Mouse (Mus musculus) embryonic stem cell, embryonic (primary cell): ENCODE data around the gene Sin3b.

ENCODE experiments used
- CTCF ChIA-PET, 4 experiments: fragments of 300-600 bp in 2 of 4; fragments of 350-600 bp in 2 of 4; sonication (Branson Sonifier 250); formaldehyde crosslinking; loops; one replicate each; lab custom pipeline; 2022; ENCODE audit warnings: inconsistent platforms in 2 of 4; lab: Charles Lee
- POLR2A ChIA-PET, 4 experiments: fragments of 300-600 bp in 2 of 4; fragments of 350-600 bp in 2 of 4; sonication (Branson Sonifier 250); formaldehyde crosslinking; loops; one replicate each; lab custom pipeline; 2022; ENCODE audit warnings: antibody characterized with exemption in 4 of 4, inconsistent platforms in 1 of 4; lab: Charles Lee

Gene Sin3b

DNA sequence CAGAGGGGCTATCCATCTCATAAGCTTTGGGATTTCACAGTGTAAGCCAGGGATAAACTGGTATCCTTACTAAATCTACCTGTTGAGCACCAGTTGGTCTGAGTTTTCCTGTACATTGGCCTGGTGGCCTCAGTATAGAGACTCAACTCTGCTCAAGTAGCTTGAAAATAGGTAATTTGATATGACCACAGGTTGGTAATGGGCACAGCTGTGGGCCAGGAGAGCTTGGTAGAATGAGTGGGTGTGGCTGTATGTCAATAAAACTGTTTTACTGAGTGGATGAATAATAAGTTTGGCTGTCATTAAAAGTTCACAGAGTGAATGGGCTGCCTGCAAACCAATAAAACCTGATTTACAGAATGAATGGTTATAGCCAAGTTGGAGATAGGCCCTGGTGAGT, 13.8 kb downstream of the Sin3b start:
- CTCF ChIA-PET: interaction anchor here (0.6 to 1.5 kb wide), 4 partner anchors 53 to 77 kb away, joined by 3 to 6 read pairs (median 4); no protein-coding TSS in a partner anchor
- POLR2A ChIA-PET: interaction anchor here in 2 of 4 experiments (1.3 to 2.7 kb wide), 5 partner anchors 10 to 18 kb away, joined by 3 to 10 read pairs (median 8); no protein-coding TSS in a partner anchor

DNA sequence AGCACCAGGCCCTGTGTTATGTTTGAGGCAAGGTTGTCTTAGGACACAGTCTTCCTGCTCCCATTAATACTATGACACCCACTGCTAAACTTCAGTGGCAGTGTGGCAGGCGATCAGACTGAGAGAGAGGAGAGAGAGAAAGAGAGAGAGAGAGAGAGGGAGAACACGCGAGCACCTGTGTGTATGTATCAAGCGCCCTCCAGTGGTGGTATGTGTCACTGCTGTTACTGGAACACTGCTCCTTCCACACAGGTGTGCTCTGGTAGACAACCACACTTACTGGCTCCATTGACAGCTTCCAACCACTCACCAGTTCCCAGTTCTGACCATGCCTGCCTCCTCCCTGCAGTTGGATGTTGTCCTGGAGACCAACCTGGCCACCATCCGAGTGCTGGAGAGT, 23.0 kb downstream of the Sin3b start:
- CTCF ChIA-PET: interaction anchor here (0.5 to 4.3 kb wide), 20 partner anchors 11 to 727 kb away, joined by 3 to 23 read pairs (median 3); no protein-coding TSS in a partner anchor
- POLR2A ChIA-PET: interaction anchor here in 2 of 4 experiments (0.7 to 6.2 kb wide), 8 partner anchors 8 to 198 kb away, joined by 3 to 45 read pairs (median 4); partner anchors contain the start of gene Med26 (in 1 of the 2)

DNA sequence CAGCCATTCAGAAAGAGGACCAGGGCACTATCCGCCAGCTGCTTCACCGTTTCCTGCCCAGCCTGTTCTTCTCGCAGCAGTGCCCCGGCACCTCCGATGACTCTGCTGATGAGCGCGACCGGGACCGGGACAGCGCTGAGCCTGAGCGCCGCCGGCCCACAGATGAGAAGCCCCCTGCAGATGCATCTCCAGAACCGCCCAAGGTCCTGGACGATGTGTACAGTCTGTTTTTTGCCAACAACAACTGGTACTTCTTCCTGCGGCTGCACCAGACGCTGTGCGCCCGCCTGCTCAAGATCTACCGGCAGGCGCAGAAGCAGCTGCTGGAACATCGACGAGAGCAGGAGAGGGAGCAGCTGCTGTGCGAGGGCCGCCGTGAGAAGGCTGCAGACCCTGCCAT, 26.8 kb downstream of the Sin3b start:
- ChIA-PET CTCF (interaction anchor here (0.5 to 4.3 kb wide), 10 partner anchors 15 to 484 kb away, joined by 3 to 23 read pairs (median 4); no protein-coding TSS in a partner anchor), POLR2A (interaction anchor here (0.6 to 6.2 kb wide), 20 partner anchors 8 to 603 kb away, joined by 3 to 45 read pairs (median 4); partner anchors contain the start of genes Large1 (in 1 of the 4) and Sin3b (in 1 of the 4))

DNA sequence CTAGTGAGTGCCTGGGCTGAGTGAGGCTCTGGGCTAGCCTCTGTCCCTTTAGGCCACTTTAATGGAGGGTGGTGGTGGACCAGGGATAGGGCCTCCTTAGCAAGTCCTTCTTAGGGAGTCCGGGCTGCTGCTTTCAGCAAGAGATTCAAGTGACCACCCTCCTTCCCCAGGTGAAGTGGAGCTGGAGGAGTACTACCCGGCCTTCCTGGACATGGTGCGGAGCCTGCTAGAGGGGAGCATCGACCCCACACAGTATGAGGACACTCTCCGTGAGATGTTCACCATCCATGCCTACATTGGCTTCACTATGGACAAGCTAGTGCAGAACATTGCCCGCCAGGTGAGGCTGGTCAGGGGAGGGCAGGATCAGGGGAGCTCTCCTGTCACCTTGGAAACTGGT, 27.2 kb downstream of the Sin3b start:
- CTCF ChIA-PET: interaction anchor here (0.6 to 4.3 kb wide), 9 partner anchors 11 to 483 kb away, joined by 3 to 23 read pairs (median 6); no protein-coding TSS in a partner anchor
- POLR2A ChIA-PET: interaction anchor here (0.6 to 3.0 kb wide), 19 partner anchors 9 to 603 kb away, joined by 3 to 10 read pairs (median 5); partner anchors contain the start of genes Large1 (in 1 of the 4) and Sin3b (in 1 of the 4)

DNA sequence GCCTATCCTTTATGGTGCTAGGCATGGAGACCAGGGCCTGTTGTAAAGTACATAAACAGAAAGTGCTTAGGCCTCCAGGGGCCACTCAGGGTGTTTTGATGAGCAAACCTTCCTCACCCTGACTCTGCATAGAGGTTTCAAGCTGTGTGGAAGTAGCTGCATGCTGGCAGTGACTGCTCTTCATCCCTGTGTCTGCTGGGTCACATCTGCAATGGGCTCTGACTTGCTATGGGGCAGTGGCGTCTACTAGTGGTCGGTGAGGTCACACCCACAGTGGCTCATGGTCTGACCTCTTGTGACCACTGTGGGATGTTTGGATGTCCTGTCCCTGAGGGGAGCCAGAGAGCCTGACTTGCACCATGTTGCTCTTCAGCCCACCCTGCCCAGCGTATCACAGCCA, 28.0 kb downstream of the Sin3b start:
- POLR2A ChIA-PET: interaction anchor here in 3 of 4 experiments (0.6 to 3.0 kb wide), 8 partner anchors 9 to 417 kb away, joined by 3 to 10 read pairs (median 3); partner anchors contain the start of gene Sin3b (in 1 of the 3)
- CTCF ChIA-PET: interaction anchor here in 3 of 4 experiments (0.6 to 2.0 kb wide), 3 partner anchors 71 to 482 kb away, joined by 4 to 6 read pairs (median 6); no protein-coding TSS in a partner anchor

DNA sequence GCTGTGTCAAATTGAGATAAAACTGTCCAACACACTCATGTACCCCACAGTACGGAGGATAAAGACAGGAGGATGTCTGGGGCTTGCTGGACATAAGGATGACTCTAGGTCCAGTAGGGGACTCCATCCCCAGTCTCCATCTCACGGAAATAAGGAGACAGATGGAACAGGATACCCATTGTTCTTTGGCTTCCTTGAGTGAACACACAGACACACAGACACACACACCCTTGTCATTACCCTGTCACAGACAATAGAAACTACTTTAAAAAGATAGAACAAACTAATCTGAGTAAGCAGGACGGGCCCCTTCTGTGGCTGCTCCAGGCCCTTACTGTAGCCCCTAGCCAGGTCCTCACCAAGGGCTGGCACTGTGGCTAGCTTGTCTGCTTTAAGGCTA, 29.2 kb downstream of the Sin3b start:
- POLR2A ChIA-PET: interaction anchor here in 2 of 4 experiments (0.6 to 1.3 kb wide), 3 partner anchors 83 to 209 kb away, joined by 3 to 5 read pairs (median 3); no protein-coding TSS in a partner anchor
- CTCF ChIA-PET: interaction anchor here in 3 of 4 experiments (0.6 to 1.9 kb wide), 4 partner anchors 18 to 73 kb away, joined by 3 to 4 read pairs (median 4); no protein-coding TSS in a partner anchor

DNA sequence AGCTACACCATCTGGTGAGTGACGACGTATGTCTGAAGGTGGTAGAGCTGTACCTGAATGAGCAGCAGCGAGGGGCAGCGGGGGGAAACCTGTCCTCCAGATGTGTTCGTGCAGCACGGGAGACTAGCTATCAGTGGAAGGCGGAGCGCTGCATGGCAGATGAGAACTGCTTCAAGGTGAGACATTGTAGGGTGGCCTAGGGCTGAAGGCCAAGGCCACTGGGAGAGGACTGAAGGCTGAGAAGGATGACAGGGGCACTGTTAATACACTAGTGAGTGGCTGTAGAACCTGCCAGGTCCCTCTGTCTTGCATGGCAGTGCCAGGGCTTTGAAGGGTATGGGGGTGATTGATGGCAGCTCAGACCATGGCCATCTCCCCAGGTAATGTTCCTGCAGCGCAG, 30.1 kb downstream of the Sin3b start:
- CTCF ChIA-PET: interaction anchor here in 1 of 4 experiments (1.0 kb wide), 1 partner anchor 19 kb away, joined by 3 read pairs; no protein-coding TSS in a partner anchor
- POLR2A ChIA-PET: interaction anchor here in 2 of 4 experiments (0.6 to 1.5 kb wide), 2 partner anchors 74 to 76 kb away, joined by 4 read pairs; no protein-coding TSS in a partner anchor

DNA sequence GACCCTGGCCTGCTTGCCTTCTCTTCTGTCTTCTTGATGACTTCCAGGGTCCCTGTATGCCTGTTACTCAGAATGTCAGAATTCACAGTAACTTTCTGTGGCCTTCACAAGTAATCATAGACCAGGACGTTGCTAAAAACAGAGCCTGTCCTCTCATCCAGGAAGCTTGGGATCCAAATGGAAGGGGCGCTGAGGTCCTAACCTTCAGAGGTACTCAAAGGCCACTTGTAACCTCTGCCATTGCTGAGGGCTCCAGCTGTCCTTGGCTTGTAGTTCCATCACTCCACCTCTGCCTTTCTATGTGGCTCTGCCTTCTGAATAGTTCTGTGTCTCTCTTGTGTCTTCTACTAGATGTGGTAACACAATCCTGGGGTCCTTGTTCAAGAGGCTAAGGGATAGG, 30.7 kb downstream of the Sin3b start:
- ChIA-PET CTCF (interaction anchor here in 1 of 4 experiments (0.6 kb wide), 1 partner anchor 10 kb away, joined by 4 read pairs; no protein-coding TSS in a partner anchor), POLR2A (interaction anchor here in 3 of 4 experiments (0.6 to 1.5 kb wide), 8 partner anchors 13 to 328 kb away, joined by 3 to 8 read pairs (median 3); no protein-coding TSS in a partner anchor)

DNA sequence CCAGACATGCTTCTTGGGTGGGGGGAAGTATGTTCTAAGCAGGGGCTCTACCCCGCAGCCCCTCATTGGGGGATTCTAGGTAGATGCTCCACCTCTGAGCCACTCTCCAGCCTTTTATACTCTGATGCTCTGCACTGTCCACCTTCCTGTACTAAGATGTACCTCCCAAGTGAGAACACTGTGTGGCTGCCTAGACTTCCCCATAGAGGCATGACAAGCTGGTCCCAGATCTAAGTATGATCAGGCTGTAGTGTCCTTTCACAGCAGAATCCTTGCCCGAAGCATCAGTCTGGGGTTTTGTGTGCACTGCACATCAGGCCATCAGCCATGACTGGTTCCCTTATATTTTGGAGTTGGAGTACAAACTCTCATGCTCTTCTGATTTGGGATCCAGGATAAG, 32.9 kb downstream of the Sin3b start:
- CTCF ChIA-PET: interaction anchor here in 2 of 4 experiments (0.5 to 1.2 kb wide), 3 partner anchors 10 to 630 kb away, joined by 3 to 5 read pairs (median 4); no protein-coding TSS in a partner anchor
- POLR2A ChIA-PET: interaction anchor here in 3 of 4 experiments (0.7 to 1.9 kb wide), 6 partner anchors 8 to 980 kb away, joined by 3 to 7 read pairs (median 4); no protein-coding TSS in a partner anchor

DNA sequence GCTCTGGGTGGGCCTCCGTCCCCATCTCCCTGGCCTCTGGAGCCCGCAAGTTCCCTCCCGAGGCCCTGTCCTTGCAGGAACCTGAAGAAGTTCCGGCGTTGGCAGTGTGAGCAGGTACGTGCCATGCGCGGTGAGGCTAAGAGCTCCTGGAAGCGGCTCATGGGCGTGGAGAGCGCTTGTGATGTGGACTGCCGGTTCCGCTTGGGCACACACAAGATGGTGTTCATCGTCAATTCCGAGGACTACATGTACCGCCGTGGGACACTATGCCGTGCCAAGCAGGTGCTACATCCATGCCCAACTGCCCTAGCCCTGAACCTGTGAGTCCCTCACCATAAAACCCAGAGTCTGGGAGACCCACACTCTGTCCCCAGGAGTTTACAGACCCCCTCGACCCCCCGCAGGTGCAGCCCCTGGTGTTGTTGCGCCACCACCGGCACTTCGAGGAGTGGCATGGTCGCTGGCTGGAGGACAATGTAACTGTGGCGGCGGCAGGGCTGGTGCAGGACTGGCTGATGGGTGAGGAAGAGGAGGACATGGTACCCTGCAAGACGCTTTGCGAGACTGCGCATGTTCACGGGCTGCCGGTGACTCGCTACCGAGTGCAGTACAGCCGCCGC, 33.8 kb downstream of the Sin3b start:
- ChIA-PET CTCF (interaction anchor here in 1 of 4 experiments (1.0 to 1.3 kb wide), 3 partner anchors 10 to 112 kb away, joined by 3 to 4 read pairs (median 3); no protein-coding TSS in a partner anchor), POLR2A (interaction anchor here in 3 of 4 experiments (0.5 to 1.9 kb wide), 8 partner anchors 9 to 102 kb away, joined by 3 to 7 read pairs (median 3); no protein-coding TSS in a partner anchor)

DNA sequence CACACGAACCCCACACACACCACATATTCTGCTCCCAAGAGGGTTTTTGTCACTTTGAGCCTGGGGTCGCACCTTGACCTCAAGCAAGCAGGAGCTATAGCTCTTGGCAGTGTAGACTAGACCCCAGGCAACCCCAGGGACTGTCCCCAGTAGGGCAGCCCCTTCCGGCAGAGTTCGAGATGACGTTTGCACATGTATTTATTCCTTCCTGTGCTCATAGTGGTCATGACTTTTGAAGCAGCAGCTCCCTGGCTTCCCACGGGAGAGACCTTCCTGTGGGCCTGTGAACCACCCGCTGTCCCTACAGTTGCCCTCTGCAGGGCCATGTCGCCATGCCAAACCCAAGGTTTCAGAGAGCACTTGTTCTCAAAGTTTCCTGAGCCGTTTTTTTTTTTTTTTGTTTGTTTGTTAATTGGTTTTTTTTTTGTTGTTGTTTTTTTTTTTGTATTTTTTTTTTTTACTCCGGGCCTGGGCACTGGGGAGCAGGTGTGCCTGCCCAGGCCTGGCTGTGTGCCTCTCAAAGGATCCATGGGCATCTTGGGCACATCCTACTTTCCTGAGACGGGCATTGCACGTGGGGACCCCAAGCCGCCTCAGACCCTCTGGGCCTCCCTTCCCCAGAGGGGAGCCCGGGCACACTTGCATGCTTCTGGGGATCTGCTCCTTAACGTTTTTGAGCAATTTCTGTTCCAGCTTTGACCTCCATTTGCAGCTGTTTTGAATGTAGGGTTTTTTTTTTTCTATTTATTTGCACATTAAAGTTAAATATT, 34.5 kb downstream of the Sin3b start:
- ChIA-PET CTCF (interaction anchor here in 1 of 4 experiments (1.0 to 2.0 kb wide), 4 partner anchors 11 to 113 kb away, joined by 3 to 4 read pairs (median 3); no protein-coding TSS in a partner anchor), POLR2A (interaction anchor here in 3 of 4 experiments (0.5 to 1.9 kb wide), 12 partner anchors 9 to 755 kb away, joined by 3 to 7 read pairs (median 3); no protein-coding TSS in a partner anchor)

DNA sequence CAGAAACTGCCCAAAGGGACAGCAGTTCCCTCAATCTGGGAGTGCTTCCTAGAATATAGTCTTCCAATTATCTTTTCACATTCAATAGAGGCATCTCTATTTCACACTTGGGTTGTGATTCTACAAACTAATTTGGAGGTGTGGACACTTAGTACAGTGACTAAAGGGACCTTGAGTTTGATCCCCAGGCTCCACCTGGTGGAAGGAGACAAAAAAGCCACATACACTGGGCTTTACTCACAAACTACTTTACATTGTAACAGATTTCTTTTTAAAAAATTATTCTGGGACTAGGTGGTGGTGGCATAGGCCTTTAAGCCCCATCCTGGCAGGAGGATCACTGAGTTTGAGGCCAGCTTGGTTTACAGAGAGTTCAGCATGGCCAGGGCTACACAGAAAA, 35.2 kb downstream of the Sin3b start:
- CTCF ChIA-PET: interaction anchor here (0.6 to 2.0 kb wide), 8 partner anchors 12 to 400 kb away, joined by 3 to 13 read pairs (median 4); no protein-coding TSS in a partner anchor

DNA sequence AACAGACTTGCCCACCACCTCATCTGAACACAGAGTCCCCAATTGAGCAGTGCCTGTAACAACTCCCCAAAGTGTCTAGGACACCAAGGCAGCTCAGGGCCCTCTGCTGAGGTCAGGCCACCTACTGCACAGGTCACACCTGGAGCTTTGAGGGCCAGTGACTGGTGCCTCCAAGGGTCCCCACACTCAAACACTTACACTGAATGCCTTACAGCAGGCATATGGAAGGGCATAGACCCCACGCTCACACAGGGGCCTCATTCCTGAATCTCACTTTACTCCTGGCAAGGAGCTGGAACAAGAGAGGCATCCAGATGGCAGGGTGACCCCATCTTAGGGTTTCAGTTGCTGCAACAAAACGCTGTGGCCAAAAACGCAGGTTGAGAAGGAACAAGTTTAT, 37.1 kb downstream of the Sin3b start:
- CTCF ChIA-PET: interaction anchor here in 1 of 4 experiments (1.1 kb wide), 1 partner anchor 118 kb away, joined by 4 read pairs; no protein-coding TSS in a partner anchor
- POLR2A ChIA-PET: interaction anchor here in 2 of 4 experiments (0.5 to 1.5 kb wide), 4 partner anchors 9 to 286 kb away, joined by 3 to 5 read pairs (median 4); no protein-coding TSS in a partner anchor

More for the DNA sequence above, 35.2 kb downstream of the Sin3b start:
- POLR2A ChIA-PET: interaction anchor here in 3 of 4 experiments (0.7 to 1.4 kb wide), 11 partner anchors 9 to 756 kb away, joined by 3 to 8 read pairs (median 3); no protein-coding TSS in a partner anchor

DNA sequence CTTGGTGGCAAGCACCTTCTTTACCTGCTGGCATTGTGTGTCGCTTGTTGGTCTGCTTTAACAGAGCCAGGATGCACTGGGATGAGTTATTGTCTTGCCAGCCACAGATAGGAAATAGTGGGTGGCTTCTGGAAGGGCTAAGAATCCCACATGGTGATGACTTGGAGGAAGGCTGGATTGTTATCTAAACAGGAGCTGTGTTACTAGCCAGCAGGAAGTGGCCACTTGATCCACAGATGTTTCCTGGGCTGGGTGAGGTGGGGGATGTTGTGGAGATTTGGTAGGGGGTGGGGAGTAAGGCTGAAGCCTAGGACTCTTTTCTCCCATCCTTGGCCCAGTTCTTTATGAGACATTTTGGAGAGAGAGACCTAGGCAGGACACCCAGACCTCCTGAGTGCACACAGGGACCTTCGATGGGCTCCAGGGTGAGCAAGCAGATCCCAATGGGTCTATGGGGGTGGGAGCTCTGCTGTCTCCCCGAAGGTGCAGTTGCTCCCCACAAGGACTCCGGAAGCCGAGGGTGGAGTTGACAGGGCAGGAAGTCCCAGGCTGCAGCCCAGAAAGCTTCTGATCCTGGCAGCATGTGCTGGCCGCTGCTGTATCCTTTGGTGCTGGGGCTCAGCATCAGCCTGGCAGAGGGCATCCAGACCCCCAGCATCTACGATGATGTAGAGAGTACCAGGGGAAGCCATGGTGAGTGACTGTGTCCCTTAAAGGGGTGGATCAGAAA, 38.4 kb downstream of the Sin3b start, which contains the start of gene F2rl3:
Gene F2rl3 (plus strand): TSS at position 559 of the 730 bp plus-strand sequence.
- POLR2A ChIA-PET: interaction anchor here in 1 of 4 experiments (1.3 to 1.8 kb wide), 2 partner anchors 12 to 54 kb away, joined by 3 to 5 read pairs; no protein-coding TSS in a partner anchor

DNA sequence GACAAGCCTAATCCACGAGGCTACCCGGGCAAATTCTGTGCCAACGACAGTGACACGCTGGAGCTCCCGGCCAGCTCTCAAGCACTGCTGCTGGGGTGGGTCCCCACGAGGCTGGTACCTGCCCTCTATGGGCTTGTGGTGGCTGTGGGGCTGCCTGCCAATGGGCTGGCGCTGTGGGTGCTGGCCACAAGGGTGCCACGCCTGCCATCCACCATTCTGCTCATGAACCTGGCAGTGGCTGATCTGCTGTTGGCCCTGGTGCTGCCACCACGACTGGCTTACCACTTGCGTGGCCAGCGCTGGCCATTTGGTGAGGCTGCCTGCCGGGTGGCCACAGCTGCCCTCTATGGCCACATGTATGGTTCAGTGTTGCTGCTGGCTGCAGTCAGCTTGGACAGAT, 39.2 kb downstream of the Sin3b start:
- ChIA-PET CTCF (no interaction called here), POLR2A (interaction anchor here in 1 of 4 experiments (1.8 kb wide), 1 partner anchor 55 kb away, joined by 5 read pairs; no protein-coding TSS in a partner anchor)

More for the DNA sequence above, 38.4 kb downstream of the Sin3b start, which contains the start of gene F2rl3:
- CTCF ChIA-PET: interaction anchor here in 2 of 4 experiments (0.7 to 1.1 kb wide), 3 partner anchors 66 to 486 kb away, joined by 3 to 5 read pairs (median 4); no protein-coding TSS in a partner anchor

DNA sequence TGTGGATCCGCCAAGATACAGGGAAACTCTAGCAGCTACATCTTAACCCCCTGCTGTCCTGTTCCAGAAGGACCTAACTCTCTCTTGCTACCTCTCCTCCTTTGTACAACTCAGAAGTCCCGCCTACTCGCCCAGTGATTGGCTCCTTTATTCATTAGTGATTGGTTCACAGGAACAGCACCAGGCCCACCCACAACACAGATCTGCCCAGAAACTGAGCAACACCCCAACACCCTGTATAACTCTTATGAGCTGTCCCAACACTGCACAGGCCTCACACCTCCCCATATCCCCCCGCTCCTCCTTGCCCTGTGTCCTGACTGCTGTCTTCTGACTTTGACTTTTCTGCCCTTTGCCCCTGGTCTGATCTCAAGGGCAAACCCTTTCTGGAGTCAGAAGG, 42.6 kb downstream of the Sin3b start:
- POLR2A ChIA-PET: interaction anchor here in 2 of 4 experiments (1.1 to 1.3 kb wide), 2 partner anchors 9 to 21 kb away, joined by 3 read pairs; no protein-coding TSS in a partner anchor
- CTCF ChIA-PET: no interaction called here
